Mouse (Mus musculus) adrenal gland, adult (tissue): Measurements from ENCODE around the gene Rpl10a.
A peak's percentile ranks its signal among the peaks of the same experiment; 100 is the strongest.

ENCODE experiments used
- DNase-seq, 2 experiments: peaks; one replicate each; pipeline ENCODE4 v3.0.0; 2022 to 2023; ENCODE audit warnings: low spot score in 1 of 2; ENCODE audit not compliant: inconsistent age in 2 of 2

The Rpl10a gene

DNA sequence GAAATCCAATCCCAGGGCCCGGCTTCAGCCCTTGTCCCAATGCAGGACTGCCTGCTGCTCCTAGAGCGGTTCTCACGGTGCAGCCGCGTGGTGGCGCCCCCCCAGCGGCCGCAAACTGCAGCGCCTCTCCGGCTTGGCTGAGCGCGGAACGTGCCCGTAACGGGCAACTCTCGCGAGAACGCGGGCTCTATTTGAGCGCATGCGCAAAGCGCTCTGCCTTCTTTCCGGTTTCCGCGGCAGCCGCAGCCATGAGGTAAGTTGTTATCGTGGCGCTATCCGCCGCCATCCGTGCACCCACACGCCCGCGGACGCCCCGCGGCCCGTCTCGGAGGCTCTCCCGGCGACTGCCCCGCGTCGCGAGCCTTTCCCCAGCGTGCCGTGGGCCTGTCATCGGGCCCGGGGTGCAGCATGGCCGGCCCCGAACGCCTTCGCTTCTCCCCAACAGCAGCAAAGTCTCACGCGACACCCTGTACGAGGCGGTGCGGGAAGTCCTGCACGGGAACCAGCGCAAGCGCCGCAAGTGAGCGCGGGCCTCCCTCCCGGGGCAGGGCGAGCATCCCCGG lies at the start of gene Rpl10a:
TSS of gene Rpl10a (plus strand) at position 106 of the 563 bp plus-strand sequence.
- DNase-seq = peak; percentile 97 to 99

DNA sequence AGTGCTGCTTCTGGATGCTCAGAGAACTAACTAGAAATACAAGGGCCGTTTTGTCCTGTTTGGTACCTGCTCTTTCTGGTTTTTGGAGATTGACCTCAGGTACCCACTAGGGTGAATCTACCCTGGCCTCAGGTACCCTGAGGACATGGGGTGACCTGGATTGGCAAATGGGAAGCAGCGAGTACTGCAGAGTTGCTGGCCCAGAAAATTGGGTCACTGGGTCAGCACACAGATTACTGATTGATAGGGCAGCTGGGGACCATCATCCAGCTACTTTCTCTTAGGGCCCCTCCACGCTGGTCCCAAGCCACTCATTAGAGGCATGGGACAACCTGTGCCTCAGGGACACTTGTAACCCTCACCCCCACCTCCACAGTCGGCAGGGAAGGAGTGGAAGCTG lies 49.0 kb upstream of the Rpl10a start:
- no peak for DNase-seq

DNA sequence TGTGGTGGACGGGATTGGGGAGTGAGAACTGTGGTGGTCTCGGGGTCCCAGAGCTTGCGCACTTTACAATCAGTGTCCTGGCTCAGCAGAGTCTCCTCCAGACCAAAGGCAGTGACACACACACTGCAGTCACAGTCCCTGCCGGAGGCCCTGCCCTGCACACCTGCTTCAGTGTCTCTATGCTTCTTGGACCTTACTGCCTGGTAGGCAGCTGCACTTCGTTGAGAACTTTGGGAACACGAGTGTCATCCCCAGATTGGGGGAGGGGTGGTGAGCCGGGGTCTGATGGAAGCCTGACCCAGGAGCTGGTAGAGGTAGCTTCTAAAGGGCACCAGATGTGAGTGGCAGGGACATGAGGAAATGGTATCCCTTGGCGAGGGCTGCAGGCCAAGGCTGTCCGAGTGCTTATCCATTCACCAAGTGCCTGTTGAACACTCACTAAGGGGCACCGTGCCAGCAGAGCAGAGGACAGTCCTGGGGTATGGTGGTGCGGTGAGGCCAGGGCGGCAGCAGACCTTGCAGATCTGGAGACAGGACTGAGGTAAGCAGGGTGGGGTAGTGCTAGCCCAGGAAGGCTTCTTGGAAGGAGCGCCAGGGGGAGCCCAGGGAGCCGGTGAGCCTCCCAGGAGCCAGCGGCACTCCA lies 48.4 kb upstream of the Rpl10a start:
- DNase-seq = peak; percentile 93 to 96

DNA sequence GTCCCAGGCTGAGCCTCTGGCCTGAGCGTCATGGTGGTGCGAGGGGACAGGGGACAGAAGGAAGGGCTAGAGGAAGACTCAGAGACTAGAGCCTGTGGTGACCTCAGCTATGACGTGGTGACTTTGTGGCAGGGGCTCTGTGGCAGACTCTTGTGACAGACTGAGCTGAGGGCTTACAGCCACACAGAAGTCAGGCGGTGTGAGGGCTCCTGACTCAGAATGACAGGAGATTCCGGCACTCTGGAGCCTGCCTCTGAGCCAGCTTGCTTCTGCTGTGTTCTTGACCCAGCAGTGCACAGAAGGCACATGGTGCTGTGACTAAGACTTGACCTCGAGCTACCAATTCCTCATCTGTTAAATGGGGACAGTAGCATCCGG lies 47.9 kb upstream of the Rpl10a start:
- peak; percentile 84 to 92 for DNase-seq

DNA sequence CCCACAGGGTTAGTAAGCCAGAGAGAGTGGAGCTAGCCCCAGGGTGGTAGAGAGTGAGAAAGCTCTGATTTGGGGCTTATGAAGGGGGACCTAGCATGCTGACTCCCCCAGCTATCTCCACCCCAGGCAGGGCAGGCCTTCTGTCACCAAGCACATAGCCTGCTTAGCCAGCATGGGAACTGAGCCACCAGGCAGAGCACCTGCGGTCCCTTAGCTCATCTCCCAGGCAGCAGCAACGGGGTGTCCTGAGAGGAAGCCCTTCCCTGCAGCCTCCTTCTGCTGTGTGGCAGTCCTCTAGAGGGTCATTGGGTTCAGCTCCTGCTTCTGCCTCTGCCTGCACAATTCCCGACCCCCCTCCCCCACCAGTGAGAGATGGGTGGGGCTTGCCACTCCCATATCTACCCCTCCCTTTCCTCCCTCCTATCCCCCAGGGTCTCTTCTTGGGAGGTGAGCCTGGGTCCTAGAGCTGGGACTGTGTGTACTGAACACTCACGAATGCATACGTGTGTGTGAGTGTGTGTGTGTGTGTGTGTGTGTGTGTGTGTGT lies 47.4 kb upstream of the Rpl10a start:
- DNase-seq = no peak

DNA sequence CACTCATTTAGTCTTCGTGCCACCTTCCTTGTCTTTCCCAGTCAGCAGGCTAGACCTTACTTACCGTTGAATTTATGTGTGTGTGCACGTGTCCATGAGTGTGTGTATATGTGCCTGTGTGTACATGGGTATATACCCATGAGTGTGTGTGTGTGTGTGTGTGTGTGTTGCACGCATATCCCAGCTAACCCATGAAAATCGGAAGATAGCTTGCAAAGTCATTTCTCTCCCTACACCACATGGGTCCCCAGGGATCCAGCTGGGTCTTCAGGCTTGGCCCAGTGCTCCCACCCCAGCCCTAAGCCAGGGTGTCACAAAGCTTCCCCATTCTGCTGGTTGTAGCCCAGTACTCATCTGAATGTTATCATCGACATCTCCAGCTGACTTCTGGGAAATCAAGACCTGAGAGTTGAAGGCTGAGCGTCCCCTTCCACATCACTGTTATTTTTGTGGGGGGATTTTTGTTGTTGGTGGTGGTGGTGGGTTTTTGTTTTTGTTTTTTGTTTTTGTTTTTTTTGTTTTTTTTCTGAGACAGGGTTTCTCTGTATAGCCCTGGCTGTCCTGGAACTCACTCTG lies 46.3 kb upstream of the Rpl10a start:
- no peak for DNase-seq

DNA sequence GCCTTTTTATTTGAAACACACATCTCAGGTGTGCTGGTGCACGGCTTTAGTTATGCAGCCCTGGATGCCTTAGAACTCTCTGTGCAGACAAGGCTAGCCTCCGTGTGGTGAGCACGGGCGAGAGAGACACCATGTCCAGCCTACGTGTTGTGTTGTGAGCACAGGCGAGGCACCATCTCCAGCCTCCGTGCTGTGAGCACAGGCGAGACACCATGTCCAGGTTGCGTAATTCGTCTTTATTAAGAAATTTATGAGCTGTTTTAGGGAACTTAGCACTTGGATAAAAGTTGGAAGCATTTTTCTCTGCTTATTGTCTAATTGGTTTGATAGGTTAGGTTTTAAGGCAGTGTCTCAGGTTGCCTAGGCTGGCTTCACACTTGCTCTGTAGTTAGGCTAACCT lies 45.1 kb upstream of the Rpl10a start:
- no peak for DNase-seq

DNA sequence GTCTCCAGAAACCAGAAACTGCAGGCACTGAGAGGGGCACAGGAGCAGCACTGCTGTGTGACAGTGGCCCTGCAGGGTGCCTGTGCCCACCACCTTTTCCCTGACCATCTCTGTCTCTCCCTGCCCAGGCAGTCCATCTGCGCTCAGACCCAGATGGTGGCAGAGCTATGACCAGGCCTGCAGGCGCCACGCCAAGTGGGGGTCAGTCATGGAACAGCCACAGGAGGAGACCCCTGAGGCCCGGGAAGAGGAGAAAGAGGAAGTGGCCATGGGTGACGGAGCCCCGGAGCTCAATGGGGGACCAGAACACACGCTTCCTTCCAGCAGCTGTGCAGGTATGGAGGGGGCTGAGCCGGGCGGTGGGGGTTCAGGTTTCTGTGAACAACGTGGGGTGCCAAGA lies 42.1 kb upstream of the Rpl10a start:
- no peak for DNase-seq

DNA sequence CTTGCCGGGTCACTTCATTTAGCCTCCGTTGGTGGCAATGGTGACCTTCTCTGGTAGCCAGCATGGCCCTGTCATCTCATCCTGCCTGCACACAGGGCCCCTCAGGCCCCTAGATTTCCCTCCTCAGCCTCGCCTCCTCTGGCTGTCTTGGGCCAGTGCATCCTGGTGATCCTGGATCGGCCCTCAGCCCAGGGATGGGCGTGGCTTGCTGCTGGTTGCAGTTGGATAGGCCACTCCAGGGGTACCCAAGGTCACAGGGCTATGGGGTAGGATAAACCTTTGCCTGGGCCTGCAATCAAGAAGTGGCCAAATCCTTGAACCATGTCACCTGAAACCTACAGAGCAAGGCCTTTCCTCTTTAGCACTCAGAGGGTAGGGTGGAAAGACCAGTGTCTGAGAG lies 41.3 kb upstream of the Rpl10a start:
- no peak for DNase-seq

DNA sequence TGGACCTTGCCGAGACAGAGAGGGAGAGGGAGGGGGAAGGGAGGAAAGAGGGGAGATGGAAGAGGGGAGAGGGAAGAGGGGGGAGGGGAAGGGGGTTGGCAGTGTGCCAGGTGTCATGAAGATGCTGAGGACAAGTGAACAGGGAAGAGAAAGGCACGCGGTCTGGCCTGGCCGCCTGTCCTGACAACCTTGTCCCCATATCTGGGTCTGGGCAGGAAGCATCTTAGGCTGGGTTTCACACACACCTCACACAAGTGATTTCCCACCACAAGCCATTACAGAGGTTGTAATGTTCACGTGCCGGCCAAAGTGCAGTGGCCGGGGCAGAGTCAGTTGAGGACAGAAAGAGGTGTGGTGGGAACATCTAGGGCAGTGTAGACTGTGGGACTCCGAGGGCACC lies 40.7 kb upstream of the Rpl10a start:
- no peak for DNase-seq

DNA sequence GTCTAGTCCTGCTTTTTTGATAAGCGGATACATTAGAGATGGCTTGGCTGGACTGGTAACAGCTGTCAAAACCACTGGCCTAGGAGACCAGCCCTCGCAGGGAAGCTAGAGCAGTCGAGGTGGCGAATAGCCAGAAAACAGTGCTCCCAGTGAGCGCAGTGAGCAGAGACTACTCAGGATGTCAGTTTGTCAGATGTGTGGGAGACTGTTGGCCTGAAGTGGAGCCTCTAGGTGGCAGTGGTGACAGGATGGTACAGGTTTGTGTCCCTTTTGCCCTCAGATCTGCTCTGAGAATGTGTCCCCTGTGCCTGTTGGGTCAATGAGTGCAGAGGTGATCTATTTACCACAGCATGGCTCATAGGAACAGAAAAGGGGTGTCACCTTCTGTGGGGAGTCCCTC lies 40.3 kb upstream of the Rpl10a start:
- DNase-seq = no peak

DNA sequence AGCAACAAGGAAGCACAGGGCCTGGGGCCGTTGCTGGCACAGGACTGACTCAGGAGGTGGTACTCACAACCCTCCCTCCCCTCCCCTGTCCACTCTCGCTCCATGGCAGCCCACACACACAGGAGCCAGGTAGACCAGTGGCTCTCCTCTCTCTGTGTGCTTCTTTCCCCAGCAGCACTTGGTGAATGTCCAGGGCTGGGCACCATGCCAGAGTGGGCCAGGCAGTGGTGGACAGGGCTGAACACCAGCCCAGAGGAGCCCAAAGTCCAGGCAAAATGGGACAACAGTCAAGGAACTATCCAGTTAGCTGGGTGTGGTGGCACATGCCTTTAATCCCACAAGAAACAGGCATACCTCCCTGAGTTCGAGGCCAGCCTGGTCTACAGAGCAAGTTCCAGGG lies 38.0 kb upstream of the Rpl10a start:
- peak; percentile 86 to 93 for DNase-seq

DNA sequence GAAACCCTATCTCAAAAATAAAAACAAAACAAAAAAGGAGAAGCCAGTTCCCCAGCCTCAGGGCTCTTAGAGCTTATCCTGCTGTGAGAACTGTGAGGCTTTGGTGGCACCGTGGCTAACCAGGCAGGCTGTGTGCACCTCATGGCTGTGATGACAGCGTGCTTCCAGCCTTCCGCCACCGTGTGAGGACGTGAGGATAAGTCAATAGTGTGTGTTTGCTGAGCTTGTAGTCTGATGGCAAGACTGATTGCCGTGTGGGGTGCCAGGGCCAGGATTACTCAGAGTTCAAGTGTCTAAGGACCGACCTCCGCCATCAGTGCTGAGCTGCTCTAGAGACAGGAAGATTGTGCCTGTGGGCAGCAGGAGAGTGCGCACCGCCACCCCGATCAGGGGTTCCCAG lies 37.6 kb upstream of the Rpl10a start:
- peak in 1 of 2 experiments; percentile 64 for DNase-seq

DNA sequence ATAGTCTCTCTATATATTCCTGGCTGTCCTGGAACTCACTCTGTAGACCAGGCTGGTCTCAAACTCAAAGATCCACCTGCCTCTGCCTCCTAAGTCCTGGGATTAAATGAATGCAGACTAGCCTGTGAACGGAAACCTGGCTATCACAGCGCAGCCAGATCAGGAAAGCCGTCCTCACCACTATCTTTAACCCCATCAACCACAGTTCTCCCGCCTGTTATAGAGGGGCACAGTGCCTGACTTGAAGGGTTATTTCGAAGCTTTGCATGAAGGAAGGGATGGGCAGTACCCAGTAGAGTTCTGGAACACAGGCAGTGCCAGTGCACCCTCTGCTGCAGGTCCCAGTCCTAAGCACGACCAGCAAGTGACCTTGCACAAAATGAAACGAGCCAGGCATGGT lies 36.9 kb upstream of the Rpl10a start:
- no peak for DNase-seq

DNA sequence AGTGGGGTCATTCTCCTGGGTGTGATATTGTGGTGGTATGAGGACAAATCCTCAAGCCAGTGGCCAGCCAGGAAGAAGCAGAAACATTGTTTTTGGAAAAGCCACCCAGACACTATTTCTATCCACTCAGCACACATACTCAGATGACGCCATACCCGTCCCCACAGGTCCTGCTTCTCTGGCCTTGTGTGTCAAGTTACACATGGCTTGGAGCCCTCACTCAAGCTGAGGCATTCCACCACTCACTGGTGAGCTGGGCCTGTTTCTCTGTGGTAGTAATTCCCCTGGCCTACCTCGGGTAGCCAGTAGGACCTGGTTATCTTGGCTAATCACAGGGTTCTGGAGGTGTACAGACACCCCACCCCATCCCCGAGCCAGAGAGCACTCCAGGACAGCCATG lies 34.6 kb upstream of the Rpl10a start:
- no peak for DNase-seq

DNA sequence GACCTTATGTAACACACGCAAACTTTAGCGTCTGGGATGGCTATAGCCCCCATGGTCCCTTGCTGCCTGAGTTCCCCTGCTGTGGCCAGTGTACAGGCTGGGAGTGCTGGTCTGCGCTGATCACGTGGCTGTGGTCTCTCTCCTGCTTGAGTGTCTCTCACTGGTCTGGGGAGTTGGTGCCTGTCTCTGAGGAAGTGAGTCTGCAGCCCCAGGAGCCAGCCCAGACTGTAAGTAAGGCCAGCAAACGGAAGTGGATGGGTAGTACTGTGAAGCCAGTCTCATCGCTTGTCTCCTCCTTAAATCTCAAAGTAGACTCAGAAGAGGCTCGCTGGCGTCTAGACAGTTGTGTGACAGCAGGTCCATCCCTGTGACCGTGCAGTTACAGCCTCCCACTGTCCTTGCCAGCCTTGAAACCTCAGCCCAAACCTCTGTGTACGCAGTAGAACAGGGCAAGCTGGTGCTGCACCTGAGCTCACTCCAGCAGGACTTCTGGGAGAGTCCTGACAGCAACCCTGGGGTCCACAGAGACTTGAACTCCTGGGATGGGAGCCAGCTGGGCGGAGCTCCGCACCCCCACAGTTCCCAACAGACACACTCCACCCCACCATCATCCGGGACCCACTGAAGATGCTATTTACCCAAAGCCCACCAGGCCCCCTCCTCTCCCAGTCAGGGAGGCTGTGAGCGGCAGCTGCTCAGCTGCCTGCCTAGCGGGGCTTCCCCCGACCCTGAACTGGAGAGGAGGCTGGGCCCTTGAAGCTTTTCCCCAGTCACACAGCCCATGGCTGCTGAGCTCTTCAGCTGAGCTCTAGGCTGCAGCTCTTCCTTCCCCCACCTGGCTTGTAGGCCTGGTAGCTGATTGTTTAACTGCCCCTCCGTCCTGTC lies 33.6 kb upstream of the Rpl10a start:
- no peak for DNase-seq

DNA sequence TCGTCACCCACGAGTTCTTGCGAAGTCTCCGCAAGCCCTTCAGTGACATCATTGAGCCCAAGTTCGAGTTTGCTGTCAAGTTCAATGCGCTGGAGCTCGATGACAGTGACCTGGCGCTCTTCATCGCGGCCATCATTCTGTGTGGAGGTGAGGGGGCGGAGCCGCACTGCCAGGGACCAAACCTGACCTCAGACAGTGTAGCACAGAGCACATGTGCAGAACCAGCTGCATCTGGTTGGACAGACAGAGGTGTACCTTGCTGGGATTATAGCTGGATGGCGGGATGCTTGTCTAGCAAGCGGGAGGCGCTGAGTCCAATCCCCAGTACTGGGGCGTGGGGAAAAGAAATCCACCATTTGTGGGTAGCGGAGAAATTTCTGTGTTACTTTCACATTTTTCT lies 29.4 kb upstream of the Rpl10a start:
- DNase-seq = no peak

DNA sequence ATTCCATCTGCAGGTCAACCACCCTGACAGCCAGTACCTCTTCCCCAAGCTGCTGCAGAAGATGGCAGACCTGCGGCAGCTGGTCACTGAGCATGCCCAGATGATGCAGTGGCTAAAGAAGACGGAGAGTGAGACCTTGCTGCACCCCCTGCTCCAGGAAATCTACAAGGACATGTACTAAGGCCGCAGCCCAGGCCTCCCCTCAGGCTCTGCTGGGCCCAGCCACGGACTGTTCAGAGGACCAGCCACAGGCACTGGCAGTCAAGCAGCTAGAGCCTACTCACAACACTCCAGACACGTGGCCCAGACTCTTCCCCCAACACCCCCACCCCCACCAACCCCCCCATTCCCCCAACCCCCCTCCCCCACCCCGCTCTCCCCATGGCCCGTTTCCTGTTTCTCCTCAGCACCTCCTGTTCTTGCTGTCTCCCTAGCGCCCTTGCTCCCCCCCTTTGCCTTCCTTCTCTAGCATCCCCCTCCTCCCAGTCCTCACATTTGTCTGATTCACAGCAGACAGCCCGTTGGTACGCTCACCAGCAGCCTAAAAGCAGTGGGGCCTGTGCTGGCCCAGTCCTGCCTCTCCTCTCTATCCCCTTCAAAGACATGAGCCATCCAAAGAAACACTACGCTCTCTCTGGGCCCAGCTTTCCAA lies 28.5 kb upstream of the Rpl10a start:
- DNase-seq = peak in 1 of 2 experiments; percentile 59

DNA sequence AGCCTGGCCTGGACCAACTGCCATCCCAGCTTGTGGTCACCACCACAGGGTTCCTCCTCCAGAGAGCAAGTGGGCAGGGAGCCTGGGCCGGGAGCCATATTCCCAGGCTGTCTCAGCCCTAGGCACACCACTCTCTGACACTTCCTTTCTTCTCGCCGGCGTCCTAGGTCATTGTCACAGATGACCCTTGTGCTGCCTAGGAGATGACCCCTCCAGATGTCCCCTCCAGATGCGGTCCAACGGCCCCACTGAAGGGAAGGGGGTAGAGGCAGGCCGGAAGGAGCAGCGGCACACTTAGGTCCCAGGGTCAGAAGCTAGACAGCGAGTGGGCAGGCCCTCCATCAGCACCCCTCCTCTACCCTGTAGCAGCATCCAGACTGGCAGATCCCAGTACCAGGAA lies 27.9 kb upstream of the Rpl10a start:
- DNase-seq = peak in 1 of 2 experiments; percentile 14

DNA sequence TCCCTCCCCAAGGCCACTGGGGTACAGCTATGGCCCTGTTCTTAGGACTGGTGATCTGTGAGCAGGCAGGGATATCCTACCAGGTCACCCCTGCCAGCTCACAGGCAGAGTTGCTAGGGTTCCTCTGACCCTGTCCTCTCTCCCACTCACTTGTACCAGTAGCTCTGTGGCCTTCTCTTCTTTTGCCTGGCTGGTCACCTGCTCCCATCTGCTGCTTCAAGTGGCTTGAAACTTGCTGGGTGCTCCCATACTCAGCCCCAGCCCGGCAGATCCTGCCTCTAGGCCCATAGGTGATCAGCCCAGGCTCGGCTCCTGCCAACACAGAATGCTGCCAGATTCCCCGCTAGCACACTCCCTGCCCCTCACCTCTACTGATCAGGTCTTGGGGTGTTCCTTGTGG lies 27.4 kb upstream of the Rpl10a start:
- DNase-seq = no peak

DNA sequence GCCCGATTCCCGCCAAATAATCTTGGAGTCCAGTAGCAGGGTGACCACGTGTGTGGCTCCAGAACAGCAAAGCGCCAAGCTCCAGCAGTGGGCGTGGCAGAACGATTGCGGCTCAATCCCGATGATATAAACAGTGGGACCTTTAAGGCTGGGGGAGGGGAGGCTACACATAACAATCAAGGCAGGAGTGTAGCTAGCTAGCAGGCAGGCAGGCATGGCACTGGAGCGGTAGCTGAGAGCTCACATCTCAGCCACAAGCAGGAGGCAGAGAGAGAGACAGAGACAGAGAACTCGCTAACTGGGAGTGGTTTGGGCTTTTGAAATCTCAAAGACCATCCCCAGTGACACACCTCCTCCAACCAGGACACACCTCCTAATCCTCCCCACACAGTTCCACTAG lies 23.1 kb upstream of the Rpl10a start:
- DNase-seq = no peak
